Mouse (Mus musculus) adrenal gland, adult 8-10 months (tissue): Measurements from ENCODE around the gene Cerkl. TPM values are rescaled to one million over a fixed set of nuclear protein-coding genes. Genes with fewer than 3 reads are reported as not detected.

ENCODE experiments used
- DNase-seq: peaks from one replicate; pipeline ENCODE4 v3.0.0; 2022
- total RNA-seq, 4 experiments: library from RNA; stranded (reverse); gene quantifications; 2 replicates each; pipeline ENCODE4 v1.2.4; 2022

Cerkl gene
- total RNA-seq, 4 experiments from 2014 or later = 0.81 to 1.4 (median 1.0) TPM

GRCm38 (mm10) chr2:79442906-79443305 is 13.7 kb downstream of the Cerkl start:
- no peak for DNase-seq

GRCm38 (mm10) chr2:79442227-79442626 is 14.4 kb downstream of the Cerkl start:
- no peak for DNase-seq

- DNase-seq = no peak
Observed at GRCm38 (mm10) chr2:79430061-79430460, 26.5 kb downstream of the Cerkl start.

- DNase-seq = no peak
Observed at GRCm38 (mm10) chr2:79429650-79430049, 26.9 kb downstream of the Cerkl start.

GRCm38 (mm10) chr2:79429108-79429507 is 27.5 kb downstream of the Cerkl start:
- DNase-seq = no peak

GRCm38 (mm10) chr2:79428569-79429104 is 27.9 kb downstream of the Cerkl start:
- no peak for DNase-seq

GRCm38 (mm10) chr2:79428022-79428421 is 28.6 kb downstream of the Cerkl start:
- no peak for DNase-seq

GRCm38 (mm10) chr2:79421696-79422095 is 34.9 kb downstream of the Cerkl start:
- DNase-seq = no peak

- DNase-seq = no peak
Observed at GRCm38 (mm10) chr2:79414505-79414904, 42.1 kb downstream of the Cerkl start.

GRCm38 (mm10) chr2:79410903-79411255 is 45.7 kb downstream of the Cerkl start:
- no peak for DNase-seq

- no peak for DNase-seq
Observed at GRCm38 (mm10) chr2:79410247-79410902, 46.2 kb downstream of the Cerkl start.

GRCm38 (mm10) chr2:79405661-79406405 is 50.8 kb downstream of the Cerkl start:
- DNase-seq = no peak

- DNase-seq = no peak
Observed at GRCm38 (mm10) chr2:79400045-79400444, 56.5 kb downstream of the Cerkl start.

GRCm38 (mm10) chr2:79399234-79400000 is 57.2 kb downstream of the Cerkl start:
- DNase-seq = no peak

GRCm38 (mm10) chr2:79398831-79399230 is 57.8 kb downstream of the Cerkl start:
- DNase-seq = no peak

- DNase-seq = no peak
Observed at GRCm38 (mm10) chr2:79398343-79398742, 58.2 kb downstream of the Cerkl start.

GRCm38 (mm10) chr2:79397107-79397506 is 59.5 kb downstream of the Cerkl start:
- no peak for DNase-seq

GRCm38 (mm10) chr2:79379087-79380041 is 77.2 kb downstream of the Cerkl start:
- DNase-seq = no peak

GRCm38 (mm10) chr2:79378346-79379086 is 78.1 kb downstream of the Cerkl start:
- DNase-seq = no peak

- DNase-seq = no peak
Observed at GRCm38 (mm10) chr2:79372486-79373200, 83.9 kb downstream of the Cerkl start.

- no peak for DNase-seq
Observed at GRCm38 (mm10) chr2:79372154-79372467, 84.5 kb downstream of the Cerkl start.
